Mouse (Mus musculus): ENCODE data around the gene Tex9. TPM values are rescaled to one million over a fixed set of nuclear protein-coding genes. Genes with fewer than 3 reads are reported as not detected.
"Not testable (repeated sequence)": the region's sequence is repeated elsewhere in the genome, so short reads cannot be mapped to it uniquely, and the experiment has no call there.

Gene Tex9
- polyA plus RNA-seq, 1 experiment: 3.8 TPM

DNA sequence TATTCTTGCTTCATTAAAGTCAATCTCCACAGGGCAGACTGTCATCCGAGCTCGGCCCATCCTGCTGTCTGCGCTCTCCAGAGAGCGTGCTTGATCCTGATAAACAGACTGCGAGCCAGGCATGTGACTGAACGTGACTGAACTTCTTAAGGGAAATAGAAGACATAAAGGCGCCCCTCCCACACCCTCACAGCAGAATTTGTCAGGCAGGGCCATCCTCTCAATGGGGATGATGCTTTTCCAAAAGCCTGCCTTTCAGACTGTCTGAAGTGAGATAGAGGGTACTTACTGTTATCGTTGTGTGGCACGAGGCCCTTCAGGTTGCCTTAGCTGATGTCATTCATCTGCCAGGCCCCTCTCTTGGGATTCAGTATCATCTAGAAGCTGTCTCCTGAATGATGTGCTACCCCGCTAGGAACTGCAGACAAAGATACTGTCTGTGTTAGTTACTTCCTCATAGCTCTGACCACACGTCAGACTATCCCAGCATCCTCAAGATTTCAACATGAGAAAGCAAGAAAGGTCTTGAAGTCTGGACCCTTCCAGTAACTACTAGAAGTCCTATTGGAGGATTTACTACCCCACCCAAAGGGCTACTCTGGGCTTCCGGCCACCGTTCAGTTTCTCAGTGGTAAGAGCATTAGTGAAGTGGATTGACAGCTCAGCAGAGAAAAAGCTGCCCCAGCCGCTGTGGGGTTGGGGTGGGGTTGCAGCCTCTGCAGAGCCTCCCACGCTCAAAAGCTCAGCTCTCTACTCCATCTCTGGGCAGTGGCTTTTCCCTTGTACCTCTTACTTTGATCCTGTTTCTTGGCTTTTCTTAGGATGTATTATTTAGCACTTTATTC lies 82.4 kb downstream of the Tex9 start:
- Histone ChIP-seq H3K4me3 (replicated peaks; ENCODE audit: extremely low read depth, low read depth, low read length) (no peak overlapping the region), H3K4me1 (ENCODE audit: control insufficient read depth, insufficient read depth, low read length) (0 out of 2 replicates have a peak, but pooled peaks cover 2% of the 10 kb centered on the region)
- 32% methylated on average over 15 of the region's 15 CpGs for WGBS
- TF ChIP-seq POLR2A (IDR thresholded peaks at IDR 0.05; ENCODE audit: borderline replicate concordance, extremely low read depth, low read depth, low read length) (no peak), CTCF (IDR thresholded peaks at IDR 0.05; ENCODE audit: insufficient read depth, low read length) (no peak)
- DNase-seq: no peak

DNA sequence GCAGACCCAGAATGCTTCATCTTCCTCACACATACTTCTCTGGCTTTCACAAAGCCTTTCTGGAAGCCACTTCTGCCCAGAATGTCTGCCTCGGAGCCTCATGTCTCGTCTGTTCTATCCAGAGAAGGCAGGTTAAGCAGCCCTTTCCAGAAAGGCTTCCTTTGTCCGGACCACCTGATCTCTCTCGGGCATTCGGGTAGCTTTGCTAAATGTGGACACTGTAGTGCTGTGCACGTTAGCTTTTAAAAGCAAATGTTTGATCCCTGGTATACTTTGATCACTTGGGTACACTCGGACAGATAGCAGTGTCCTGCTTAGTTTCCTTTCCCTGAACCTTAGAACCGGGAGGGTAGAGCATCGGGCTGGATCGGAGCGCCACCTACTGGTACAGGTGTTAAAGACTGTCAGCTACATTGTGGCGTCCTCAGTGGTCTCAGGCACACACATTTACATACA lies 83.9 kb downstream of the Tex9 start:
- DNase-seq: peak; percentile 77
- TF ChIP-seq POLR2A (IDR thresholded peaks at IDR 0.05; ENCODE audit: borderline replicate concordance, extremely low read depth, low read depth, low read length) (no peak), CTCF (IDR thresholded peaks at IDR 0.05; ENCODE audit: insufficient read depth, low read length) (peak; percentile 97)
- 8% methylated on average over 12 of the region's 12 CpGs for WGBS
- H3K4me1 ChIP-seq (ENCODE audit: control insufficient read depth, insufficient read depth, low read length): 0 out of 2 replicates have a peak, but pooled peaks cover 2% of the 10 kb centered on the region
- peak overlapping the region; percentile 12 for H3K4me3 ChIP-seq (replicated peaks; ENCODE audit: extremely low read depth, low read depth, low read length)

DNA sequence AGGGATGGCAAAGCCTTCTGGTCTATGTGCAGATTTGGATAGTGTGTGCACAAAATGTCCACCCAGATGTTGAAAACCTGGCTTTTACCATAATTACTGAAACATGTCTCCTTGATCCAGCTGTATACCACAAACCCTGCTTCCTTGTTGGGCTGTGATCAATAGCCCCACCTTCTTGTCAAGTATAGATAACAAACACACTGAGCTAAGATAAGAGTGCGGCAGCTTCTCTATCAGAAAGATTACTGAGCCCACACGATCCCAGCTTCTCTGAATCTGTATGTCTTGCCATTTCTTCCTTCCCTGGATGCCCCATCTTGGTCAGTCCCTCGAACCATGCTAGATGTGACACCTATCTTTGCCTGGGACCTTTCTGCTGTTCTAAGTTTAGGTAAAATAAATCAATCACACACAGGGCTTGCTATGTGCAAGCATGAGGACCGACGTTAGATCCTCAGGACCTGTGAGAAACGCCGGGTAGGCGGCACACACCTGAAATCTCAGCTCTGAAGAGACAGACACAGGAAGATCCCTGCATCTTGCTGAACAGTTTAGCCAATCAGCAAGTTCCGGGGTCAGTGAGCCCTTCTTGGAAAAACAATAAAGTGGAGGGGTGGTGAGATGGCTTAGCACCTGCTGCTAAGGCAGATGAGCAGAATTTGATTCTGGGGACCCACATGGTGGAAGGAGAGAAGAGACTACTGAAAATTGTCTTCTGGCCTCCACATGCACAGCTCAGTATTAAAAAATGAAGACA lies 86.0 kb downstream of the Tex9 start:
- TF ChIP-seq CTCF (IDR thresholded peaks at IDR 0.05; ENCODE audit: insufficient read depth, low read length): no peak
- TF ChIP-seq POLR2A (IDR thresholded peaks at IDR 0.05; ENCODE audit: borderline replicate concordance, extremely low read depth, low read depth, low read length): no peak
- no peak for DNase-seq
- Histone ChIP-seq H3K4me1 (ENCODE audit: control insufficient read depth, insufficient read depth, low read length) (0 out of 2 replicates have a peak, but pooled peaks cover 2% of the 10 kb centered on the region), H3K4me3 (replicated peaks; ENCODE audit: extremely low read depth, low read depth, low read length) (no peak overlapping the region)
- 81% methylated on average over 9 of the region's 9 CpGs for WGBS

DNA sequence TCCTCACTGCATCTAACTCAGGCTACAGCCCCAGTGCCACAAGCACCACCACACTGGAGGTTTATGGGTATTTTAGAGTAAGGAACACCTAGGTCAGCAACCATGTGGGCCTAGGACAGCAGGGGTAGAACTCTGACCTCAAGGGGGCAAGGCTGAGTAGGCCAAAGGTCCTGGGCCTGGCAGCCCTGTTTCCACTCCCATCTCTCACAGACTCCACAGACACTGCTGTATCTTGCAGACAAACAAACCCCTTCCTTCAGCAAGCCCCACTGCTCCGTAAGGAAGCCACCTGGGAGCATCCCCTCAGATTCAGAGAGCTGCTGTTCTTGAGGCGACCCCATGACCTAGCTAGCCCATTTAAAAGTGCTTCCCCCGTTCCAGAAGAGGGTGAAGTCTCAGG lies 87.1 kb downstream of the Tex9 start:
- DNase-seq: no peak
- 78% methylated on average over 3 of the region's 3 CpGs for WGBS
- no peak overlapping the region for H3K4me3 ChIP-seq (replicated peaks; ENCODE audit: extremely low read depth, low read depth, low read length)
- 0 out of 2 replicates have a peak, but pooled peaks cover 2% of the 10 kb centered on the region for H3K4me1 ChIP-seq (ENCODE audit: control insufficient read depth, insufficient read depth, low read length)
- TF ChIP-seq POLR2A (IDR thresholded peaks at IDR 0.05; ENCODE audit: borderline replicate concordance, extremely low read depth, low read depth, low read length): no peak
- TF ChIP-seq CTCF (IDR thresholded peaks at IDR 0.05; ENCODE audit: insufficient read depth, low read length): no peak

DNA sequence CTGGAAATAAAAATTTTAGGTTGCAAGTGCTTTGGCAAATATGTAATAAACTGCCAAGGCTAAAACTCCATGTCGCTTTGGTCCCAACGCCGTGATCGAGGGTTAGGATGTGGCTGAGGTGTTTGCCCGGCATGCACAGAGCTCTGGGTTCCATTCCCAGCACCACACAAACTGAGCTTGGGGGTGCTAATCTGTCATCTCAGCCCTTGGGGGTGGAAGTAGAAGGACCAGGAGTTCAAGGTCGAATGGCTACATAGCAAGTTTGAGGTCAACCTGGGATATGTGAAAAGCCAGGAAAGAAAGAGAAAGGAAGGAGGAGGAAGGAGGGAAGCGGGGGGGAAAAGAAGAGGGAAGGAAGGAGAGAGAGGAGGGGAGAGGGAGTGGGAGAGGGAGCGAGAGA lies 87.6 kb downstream of the Tex9 start:
- DNase-seq: no peak
- no peak overlapping the region for H3K4me3 ChIP-seq (replicated peaks; ENCODE audit: extremely low read depth, low read depth, low read length)
- 0 out of 2 replicates have a peak, but pooled peaks cover 2% of the 10 kb centered on the region for H3K4me1 ChIP-seq (ENCODE audit: control insufficient read depth, insufficient read depth, low read length)
- 88% methylated on average over 8 of the region's 8 CpGs for WGBS
- TF ChIP-seq POLR2A (IDR thresholded peaks at IDR 0.05; ENCODE audit: borderline replicate concordance, extremely low read depth, low read depth, low read length) (no peak), CTCF (IDR thresholded peaks at IDR 0.05; ENCODE audit: insufficient read depth, low read length) (no peak)

GRCm38 (mm10) chr9:72403421-72403820 lies 88.6 kb downstream of the Tex9 start:
- H3K4me3 ChIP-seq (replicated peaks; ENCODE audit: extremely low read depth, low read depth, low read length): no peak overlapping the region
- 0 out of 2 replicates have a peak, but pooled peaks cover 2% of the 10 kb centered on the region for H3K4me1 ChIP-seq (ENCODE audit: control insufficient read depth, insufficient read depth, low read length)
- 67% methylated on average over 6 of the region's 6 CpGs for WGBS
- DNase-seq: no peak
- TF ChIP-seq POLR2A (IDR thresholded peaks at IDR 0.05; ENCODE audit: borderline replicate concordance, extremely low read depth, low read depth, low read length) (no peak), CTCF (IDR thresholded peaks at IDR 0.05; ENCODE audit: insufficient read depth, low read length) (no peak)

DNA sequence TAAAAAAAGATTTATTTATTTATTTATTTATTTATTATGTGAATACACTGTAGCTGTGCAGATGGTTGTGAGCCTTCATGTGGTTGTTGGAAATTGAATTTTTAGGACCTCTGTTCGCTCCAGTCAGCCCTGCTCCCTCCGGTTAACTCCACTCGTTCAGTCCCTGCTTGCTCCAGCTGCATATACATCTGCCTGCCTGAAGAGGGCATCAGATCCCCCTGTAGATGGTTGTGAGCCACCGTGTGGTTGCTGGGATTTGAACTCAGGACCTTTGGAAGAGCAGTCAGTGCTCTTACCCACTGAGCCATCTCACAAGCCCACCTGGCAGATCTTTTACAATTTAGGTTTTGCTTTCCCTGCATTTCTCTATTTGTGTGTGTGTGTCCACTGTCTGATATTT lies 90.2 kb downstream of the Tex9 start:
- 61% methylated on average over 4 of the region's 4 CpGs for WGBS
- not testable (repeated sequence) for DNase-seq; H3K4me1 ChIP-seq (ENCODE audit: control insufficient read depth, insufficient read depth, low read length); H3K4me3 ChIP-seq (replicated peaks; ENCODE audit: extremely low read depth, low read depth, low read length)

Other genes starting within 250 kb of the Tex9 start
- gene Zfp280d, start 217.4 kb downstream of the Tex9 start, polyA plus RNA-seq (2012; rRNA removed): 4.7 and 9.9 TPM in 2 replicates
- gene Mns1, start 54.2 kb downstream of the Tex9 start, polyA plus RNA-seq (2012; rRNA removed): 0.85 and 1.3 TPM in 2 replicates
- 4.1 and 6.1 TPM in 2 replicates for gene Rfx7, start 40.0 kb upstream of the Tex9 start, polyA plus RNA-seq (2012; rRNA removed)
- gene Nedd4, start 170.1 kb upstream of the Tex9 start, polyA plus RNA-seq (2012; rRNA removed): 98.5 and 165 TPM in 2 replicates

Data from lung, adult 2 months (tissue).